Mouse (Mus musculus) stomach, postnatal 0 days (tissue): ENCODE data around the gene Olfr157. TPM values are rescaled to one million over a fixed set of nuclear protein-coding genes. Genes with fewer than 3 reads are reported as not detected.

Experiments used
- ATAC-seq: fragments of 200-750 bp; cut with Nextera tagmentation; 2 replicates; pipeline ENCODE4 v1.8.0; 2017; ENCODE audit not compliant: low FRiP score, low TSS enrichment
- DNase-seq: peaks from one replicate; pipeline ENCODE4 v3.0.0-alpha.2; 2016; ENCODE audit warnings: low spot score
- H3K27ac ChIP-seq: fragments of 300-500 bp; sonication (generic); replicated peaks from 2 replicates; pipeline ENCODE4 v1.5.1; 2014; ENCODE audit warnings: mild to moderate bottlenecking, control low read depth
- H3K27me3 ChIP-seq: fragments of 300-500 bp; sonication (generic); 2 replicates; pipeline ENCODE4 v1.6.1; 2014; ENCODE audit warnings: low read length; ENCODE audit not compliant: control insufficient read depth, insufficient read depth
- H3K36me3 ChIP-seq: fragments of 300-500 bp; sonication (generic); 2 replicates; pipeline ENCODE4 v1.6.1; 2014; ENCODE audit warnings: low read length, mixed read lengths; ENCODE audit not compliant: control insufficient read depth, insufficient read depth
- H3K4me1 ChIP-seq: fragments of 300-500 bp; sonication (generic); replicated peaks from 2 replicates; pipeline ENCODE4 v1.6.1; 2014; ENCODE audit warnings: antibody characterized with exemption; ENCODE audit not compliant: control insufficient read depth, insufficient read depth
- H3K4me2 ChIP-seq: fragments of 300-500 bp; sonication (generic); replicated peaks from 2 replicates; pipeline ENCODE4 v1.6.1; 2014; ENCODE audit warnings: low read depth, mild to moderate bottlenecking, control low read depth, moderate library complexity
- H3K4me3 ChIP-seq: fragments of 300-500 bp; sonication (generic); 2 replicates; pipeline ENCODE4 v1.5.1; 2014; ENCODE audit warnings: low read depth, low read length, control low read depth
- H3K9ac ChIP-seq: fragments of 300-500 bp; sonication (generic); 2 replicates; pipeline ENCODE4 v1.6.1; 2014; ENCODE audit warnings: mild to moderate bottlenecking, low read length, control low read depth, mixed read lengths
- H3K9me3 ChIP-seq: fragments of 300-500 bp; sonication (generic); 2 replicates; pipeline ENCODE4 v1.6.1; 2016; ENCODE audit warnings: low read length; ENCODE audit not compliant: control insufficient read depth
- CTCF ChIP-seq: IDR thresholded peaks from 2 replicates; pipeline ENCODE4 v1.5.1; 2016; ENCODE audit warnings: antibody characterized with exemption, low read depth, mild to moderate bottlenecking, moderate library complexity
- EP300 ChIP-seq: optimal IDR thresholded peaks from 2 replicates; pipeline ENCODE3; 2016; ENCODE audit warnings: antibody characterized with exemption
- WGBS: fragments of 180-500 bp; shearing (Covaris S2); extraction: QIAGEN DNeasy Blood & Tissue Kit; methylation state at CpG from one replicate; pipeline ENCODE4 v1.1.7; 2014; 5-methylcytosine and 5-hydroxymethylcytosine counted together
- polyA plus RNA-seq: library from polyadenylated mRNA; unstranded; fragments of >200 nt; fragmentation: Nextera tagmentation; extraction: Ambion mirVana; gene quantifications from 2 replicates; pipeline ENCODE4 v1.2.1, GENCODE M21; 2015

Olfr157 gene
- polyA plus RNA-seq, 1 experiment from 2014 or later, result 0.04 TPM

DNA sequence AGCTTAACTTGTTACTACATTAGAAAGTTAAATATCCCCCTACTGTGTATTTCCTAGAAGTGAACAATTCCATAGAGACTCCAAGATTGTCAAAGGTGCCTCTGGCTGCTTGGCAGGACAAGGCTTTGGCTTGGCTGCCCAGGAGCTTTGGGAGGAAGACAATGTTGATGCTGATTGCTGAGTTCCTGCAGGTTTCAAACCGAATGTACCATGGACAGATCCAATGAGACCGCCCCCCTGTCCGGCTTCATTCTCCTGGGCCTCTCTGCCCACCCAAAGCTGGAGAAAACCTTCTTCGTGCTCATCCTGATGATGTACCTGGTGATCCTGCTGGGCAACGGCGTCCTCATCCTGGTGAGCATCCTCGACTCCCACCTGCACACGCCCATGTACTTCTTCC is 14.1 kb upstream of the Olfr157 start:
- ATAC-seq, result no peak
- TF ChIP-seq CTCF (no peak), EP300 (no peak)
- H3K4me2 ChIP-seq, result no peak overlapping the region
- no peaks in the 10 kb centered on the region for H3K4me1 ChIP-seq
- WGBS, result 68% methylated on average over 8 of the region's 8 CpGs
- no peak overlapping the region for H3K9ac ChIP-seq
- no peak overlapping the region for H3K27ac ChIP-seq
- H3K9me3 ChIP-seq, result no peaks in the 10 kb centered on the region
- H3K27me3 ChIP-seq, result no peaks in the 10 kb centered on the region
- no peak for DNase-seq
- no peak overlapping the region for H3K4me3 ChIP-seq
- no peaks in the 10 kb centered on the region for H3K36me3 ChIP-seq

DNA sequence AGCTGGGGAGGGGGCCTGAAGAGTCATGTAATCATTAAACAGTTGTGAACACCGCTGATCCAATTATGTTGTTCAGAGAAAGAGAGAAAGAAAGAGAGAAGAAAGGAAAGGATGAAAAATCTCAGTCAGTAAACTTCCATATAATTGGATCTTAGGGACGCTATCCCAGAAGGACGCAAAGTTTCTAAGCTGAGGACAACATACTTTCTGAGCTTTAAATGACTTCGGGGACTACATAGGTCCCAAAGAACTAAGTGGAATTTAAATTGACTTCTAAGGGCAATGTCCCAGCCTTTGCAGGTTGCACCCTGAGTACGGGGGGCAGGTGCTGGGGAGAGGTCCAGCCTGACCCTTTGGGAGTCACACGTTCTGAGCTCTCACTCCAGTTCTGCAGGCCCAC is 11.3 kb upstream of the Olfr157 start, which contains the start of gene Olfr155:
Gene Olfr155, plus strand, starts transcription at position 301 of the 400 bp plus-strand sequence.
- Histone ChIP-seq H3K4me1 (no peaks in the 10 kb centered on the region), H3K4me2 (no peak within 1 kb of the TSS), H3K9ac (no peak within 1 kb of the TSS), H3K4me3 (no peak within 1 kb of the TSS), H3K9me3 (no peaks in the 10 kb centered on the region), H3K36me3 (no peaks in the 10 kb centered on the region), H3K27ac (no peak within 1 kb of the TSS), H3K27me3 (no peaks in the 10 kb centered on the region)
- DNase-seq, result no peak
- TF ChIP-seq CTCF (no peak), EP300 (no peak)
- WGBS, result 82% methylated on average over 6 of the region's 6 CpGs
- ATAC-seq, result no peak

DNA sequence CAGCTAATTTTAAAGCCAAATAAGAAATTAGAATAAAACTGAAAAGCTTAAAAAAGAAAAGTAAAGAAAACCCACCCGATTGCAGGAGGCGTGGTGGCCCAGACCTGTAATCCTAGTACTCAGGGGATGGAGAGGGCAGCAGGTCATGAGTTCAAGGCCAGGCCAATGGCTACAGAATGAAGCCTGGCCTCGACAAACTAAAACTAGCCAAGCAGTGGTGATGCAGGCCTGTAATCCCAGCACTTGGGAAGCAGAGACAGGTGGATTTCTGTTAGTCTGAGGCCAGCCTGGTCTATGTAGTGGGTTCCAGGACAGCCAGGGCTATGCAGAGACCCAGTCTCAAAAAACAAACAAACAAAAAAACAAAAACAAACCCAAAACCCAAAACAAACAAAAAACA is 1.7 kb downstream of the Olfr157 start:
- H3K27me3 ChIP-seq, result no peaks in the 10 kb centered on the region
- no peak overlapping the region for H3K9ac ChIP-seq
- ATAC-seq, result no peak
- H3K4me2 ChIP-seq, result no peak overlapping the region
- no peak overlapping the region for H3K27ac ChIP-seq
- no peak overlapping the region for H3K4me3 ChIP-seq
- H3K4me1 ChIP-seq, result no peaks in the 10 kb centered on the region
- WGBS, result 53% methylated on average over 3 of the region's 3 CpGs
- no peaks in the 10 kb centered on the region for H3K36me3 ChIP-seq
- H3K9me3 ChIP-seq, result no peaks in the 10 kb centered on the region
- DNase-seq, result no peak
- no peak for TF ChIP-seq CTCF
- no peak for TF ChIP-seq EP300

DNA sequence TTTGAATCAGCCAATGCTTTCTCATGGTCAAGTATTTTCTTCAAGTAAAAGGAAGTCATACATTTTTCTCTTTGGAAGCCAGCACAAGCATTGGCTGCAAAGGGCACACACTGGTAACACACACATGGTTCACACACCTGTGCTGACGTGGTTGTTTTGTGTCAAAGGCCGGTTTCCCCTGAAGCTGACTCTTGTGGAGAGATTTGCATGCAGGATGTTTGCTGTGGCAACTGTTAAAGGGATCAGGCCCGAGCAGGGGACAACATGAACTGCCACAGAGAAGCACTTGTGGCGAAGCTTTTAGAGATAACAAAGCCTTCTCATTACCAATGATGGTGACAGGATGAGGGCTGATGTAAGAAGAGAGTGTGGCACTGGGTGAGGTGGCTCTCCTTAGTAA is 5.3 kb downstream of the Olfr157 start:
- Histone ChIP-seq H3K27me3 (no peaks in the 10 kb centered on the region), H3K9me3 (no peaks in the 10 kb centered on the region), H3K9ac (no peak overlapping the region), H3K4me2 (no peak overlapping the region), H3K4me1 (no peaks in the 10 kb centered on the region), H3K36me3 (no peaks in the 10 kb centered on the region), H3K27ac (no peak overlapping the region), H3K4me3 (no peak overlapping the region)
- DNase-seq (no peak), ATAC-seq (no peak)
- 60% methylated on average over 4 of the region's 4 CpGs for WGBS
- TF ChIP-seq EP300 (no peak), CTCF (no peak)

DNA sequence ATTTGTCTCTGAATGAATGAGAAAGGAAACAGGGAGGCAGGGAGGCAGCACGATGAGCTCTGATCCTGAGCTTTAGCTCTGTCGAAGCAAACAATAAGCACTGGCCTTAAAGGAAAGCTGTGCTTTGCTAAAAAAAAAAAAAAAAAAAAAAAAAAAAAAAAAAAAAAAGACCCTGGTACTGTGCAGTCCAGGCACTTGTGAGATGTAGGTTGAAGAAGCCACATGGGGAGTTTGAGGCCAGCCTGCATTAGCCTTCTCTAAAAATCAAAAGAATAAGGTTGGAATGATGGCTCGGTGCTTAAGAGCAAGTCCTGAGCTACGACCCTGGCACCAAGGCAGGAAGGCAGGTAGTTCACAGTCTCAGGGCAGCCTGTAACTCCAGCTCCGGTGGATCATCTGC is 6.2 kb downstream of the Olfr157 start:
- Histone ChIP-seq H3K9ac (no peak overlapping the region), H3K4me3 (no peak overlapping the region), H3K27ac (no peak overlapping the region), H3K27me3 (no peaks in the 10 kb centered on the region), H3K4me1 (no peaks in the 10 kb centered on the region), H3K4me2 (no peak overlapping the region), H3K36me3 (no peaks in the 10 kb centered on the region), H3K9me3 (no peaks in the 10 kb centered on the region)
- TF ChIP-seq EP300 (no peak), CTCF (no peak)
- DNase-seq (no peak), ATAC-seq (no peak)
- WGBS, result 69% methylated on average over 5 of the region's 5 CpGs

DNA sequence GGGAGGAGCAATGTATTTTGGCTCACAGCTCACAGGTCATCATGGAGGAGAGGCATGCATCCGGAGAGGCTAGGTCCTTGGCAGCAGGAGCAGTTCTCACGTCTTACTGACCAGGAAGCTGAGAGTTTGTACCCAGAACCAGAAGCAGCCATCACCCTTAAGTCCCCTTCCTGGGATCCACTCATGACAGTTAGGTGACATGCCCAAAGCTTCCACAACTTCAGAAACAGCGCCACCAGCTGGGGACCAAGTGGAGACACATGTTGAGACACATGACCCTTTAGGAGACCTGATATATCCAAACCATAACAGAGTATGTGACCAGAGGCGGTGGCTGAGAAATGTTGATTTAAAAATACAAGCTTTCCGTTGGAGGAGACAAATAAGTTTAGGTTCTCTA is 8.0 kb downstream of the Olfr157 start:
- no peak for ATAC-seq
- H3K9ac ChIP-seq, result no peak overlapping the region

More for the DNA sequence above, 8.0 kb downstream of the Olfr157 start:
- 64% methylated on average over 5 of the region's 5 CpGs for WGBS
- no peaks in the 10 kb centered on the region for H3K27me3 ChIP-seq
- H3K4me2 ChIP-seq, result no peak overlapping the region
- TF ChIP-seq CTCF (peak; percentile 33), EP300 (no peak)
- no peaks in the 10 kb centered on the region for H3K36me3 ChIP-seq
- H3K27ac ChIP-seq, result no peak overlapping the region
- no peaks in the 10 kb centered on the region for H3K4me1 ChIP-seq
- no peak for DNase-seq
- no peak overlapping the region for H3K4me3 ChIP-seq
- no peaks in the 10 kb centered on the region for H3K9me3 ChIP-seq
